Mouse (Mus musculus): ENCODE data around the gene Fxyd1. TPM values are rescaled to one million over a fixed set of nuclear protein-coding genes. Genes with fewer than 3 reads are reported as not detected.

The Fxyd1 gene
- polyA plus RNA-seq, 1 experiment from 2014 or later: 26.8 TPM

DNA sequence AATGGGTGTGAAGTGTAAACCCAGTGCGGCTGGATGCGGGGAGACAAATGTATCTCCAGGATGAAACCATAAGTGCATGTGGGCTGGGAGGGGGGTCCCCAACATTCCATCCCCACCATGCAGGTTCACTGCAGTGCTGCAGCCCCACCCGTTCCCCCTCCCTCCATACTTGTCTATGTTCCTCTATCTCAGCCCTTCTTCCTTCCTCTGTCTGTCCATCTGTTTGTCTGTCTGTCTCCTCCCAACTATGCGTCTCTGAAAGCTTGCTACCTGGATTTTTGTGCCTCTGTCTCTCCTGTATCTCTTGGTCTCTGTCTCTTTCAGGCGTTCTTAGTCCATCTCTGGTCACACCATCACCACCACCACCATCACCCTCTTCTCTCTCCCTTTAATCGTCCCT, 6.5 kb downstream of the Fxyd1 start:
- H3K9me3 ChIP-seq (replicated peaks): no peaks in the 10 kb centered on the region
- H3K4me1 ChIP-seq: peaks cover 50% of the 10 kb centered on the region
- H3K4me3 ChIP-seq (replicated peaks): peak overlapping the region; percentile 52
- 0 out of 2 replicates have a peak, but pooled peaks have one; percentile 3 for ATAC-seq (ENCODE audit: low FRiP score)
- 3% methylated on average over 6 of the region's 6 CpGs for WGBS
- H3K9ac ChIP-seq (replicated peaks): peak overlapping the region; percentile 63
- peak overlapping the region; percentile 65 for H3K4me2 ChIP-seq
- peak overlapping the region; percentile 57 for H3K27ac ChIP-seq (replicated peaks)
- H3K36me3 ChIP-seq: no peaks in the 10 kb centered on the region
- H3K27me3 ChIP-seq (replicated peaks): peaks cover 50% of the 10 kb centered on the region

GRCm38 (mm10) chr7:31049846-31050281, 7.1 kb downstream of the Fxyd1 start:
- peak overlapping the region; percentile 57 for H3K27ac ChIP-seq (replicated peaks)
- peak; percentile 42 for ATAC-seq (ENCODE audit: low FRiP score)
- H3K36me3 ChIP-seq: no peaks in the 10 kb centered on the region
- H3K9ac ChIP-seq (replicated peaks): peak overlapping the region; percentile 63
- peaks cover 48% of the 10 kb centered on the region for H3K4me1 ChIP-seq
- 1% methylated on average over 12 of the region's 15 CpGs for WGBS
- peak overlapping the region; percentile 52 for H3K4me3 ChIP-seq (replicated peaks)
- peaks cover 55% of the 10 kb centered on the region for H3K27me3 ChIP-seq (replicated peaks)
- H3K9me3 ChIP-seq (replicated peaks): no peaks in the 10 kb centered on the region
- peak overlapping the region; percentile 65 for H3K4me2 ChIP-seq

DNA sequence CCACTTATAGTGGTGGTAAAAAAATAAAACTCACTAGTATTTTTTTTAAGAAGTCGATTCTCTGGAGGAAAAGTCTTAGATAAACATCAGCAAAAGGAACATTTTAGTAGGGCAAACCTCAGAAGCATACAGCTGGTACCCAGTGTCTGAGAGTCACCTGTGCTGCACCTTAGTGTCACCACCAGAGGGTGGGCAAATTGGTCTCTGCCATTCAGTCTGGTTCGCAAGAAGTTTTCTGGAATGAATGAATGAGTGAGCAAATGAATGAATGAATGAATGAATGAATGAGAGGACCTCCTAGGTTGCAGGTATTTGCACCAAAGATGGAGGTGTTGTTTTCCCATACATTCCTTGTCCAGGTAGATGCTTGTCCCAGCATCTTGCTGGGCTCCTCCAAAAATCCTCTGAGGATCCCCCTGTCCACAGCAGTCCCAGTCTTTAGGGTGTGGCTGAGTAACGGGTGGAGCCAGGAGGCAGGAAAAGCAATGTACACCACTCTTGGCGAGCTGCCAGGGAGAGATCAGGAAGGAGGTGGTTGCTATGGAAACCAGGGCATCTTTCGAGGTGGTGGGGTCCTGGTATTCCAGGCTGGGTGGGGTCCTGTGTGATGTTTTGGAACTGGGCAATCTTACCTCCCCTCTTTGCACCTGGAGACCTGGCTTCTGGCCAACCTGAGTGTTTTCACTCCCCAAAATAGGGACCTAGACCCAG, 7.7 kb downstream of the Fxyd1 start:
- 22% methylated on average over 5 of the region's 5 CpGs for WGBS
- H3K27me3 ChIP-seq (replicated peaks): peaks cover 55% of the 10 kb centered on the region
- peak; percentile 10 for ATAC-seq (ENCODE audit: low FRiP score)

DNA sequence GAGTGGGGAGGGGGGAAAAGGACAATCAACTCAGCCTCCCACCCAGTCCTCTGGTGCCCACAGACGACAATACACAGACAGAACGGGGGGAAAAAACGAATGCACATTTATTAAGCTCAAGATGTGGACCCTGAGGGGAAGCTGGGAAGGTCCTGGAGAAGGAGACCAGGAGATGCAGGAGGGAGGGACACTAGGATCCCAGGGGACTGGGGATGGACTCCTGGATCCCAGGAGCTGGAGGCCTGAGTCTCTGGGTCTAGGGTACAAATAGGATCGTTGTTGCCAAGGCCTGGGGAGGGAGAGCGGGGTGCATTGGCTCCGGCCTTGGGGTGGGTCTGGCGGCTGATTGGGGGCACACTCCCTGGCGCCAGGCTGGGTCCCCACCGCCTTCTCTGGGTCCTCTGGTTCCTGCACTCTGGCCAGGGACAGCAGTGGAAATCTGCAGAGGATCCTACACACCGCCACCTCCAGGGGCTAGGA, 14.5 kb downstream of the Fxyd1 start, which contains the start of gene Fxyd5:
Gene Fxyd5 (minus strand): TSS at position 51 of the 480 bp plus-strand sequence.
- H3K9me3 ChIP-seq (replicated peaks): no peaks in the 10 kb centered on the region
- 39% methylated on average over 10 of the region's 10 CpGs for WGBS
- no peak for ATAC-seq (ENCODE audit: low FRiP score)
- peak within 1 kb of the TSS; percentile 18; the same call in 1 of the 2 replicates for H3K4me3 ChIP-seq (replicated peaks)
- H3K27ac ChIP-seq (replicated peaks): no peak within 1 kb of the TSS
- H3K4me1 ChIP-seq: peaks cover 3% of the 10 kb centered on the region; the same call in 1 of the 2 replicates
- H3K27me3 ChIP-seq (replicated peaks): peaks cover 63% of the 10 kb centered on the region
- H3K36me3 ChIP-seq: no peaks in the 10 kb centered on the region
- H3K9ac ChIP-seq (replicated peaks): peak within 1 kb of the TSS; percentile 17; the same call in 1 of the 2 replicates
- H3K4me2 ChIP-seq: peak within 1 kb of the TSS; percentile 45

More for the DNA sequence above, 7.7 kb downstream of the Fxyd1 start:
- no peaks in the 10 kb centered on the region for H3K9me3 ChIP-seq (replicated peaks)
- peak overlapping the region; percentile 52 for H3K4me3 ChIP-seq (replicated peaks)
- H3K4me2 ChIP-seq: peak overlapping the region; percentile 65
- peak overlapping the region; percentile 63 for H3K9ac ChIP-seq (replicated peaks)
- H3K36me3 ChIP-seq: no peaks in the 10 kb centered on the region
- peak overlapping the region; percentile 57 for H3K27ac ChIP-seq (replicated peaks)
- peaks cover 48% of the 10 kb centered on the region for H3K4me1 ChIP-seq

- peaks cover 3% of the 10 kb centered on the region; the same call in 1 of the 2 replicates for H3K4me1 ChIP-seq
- H3K4me2 ChIP-seq: peak overlapping the region; percentile 45
- H3K27ac ChIP-seq (replicated peaks): no peak overlapping the region
- H3K27me3 ChIP-seq (replicated peaks): peaks cover 63% of the 10 kb centered on the region
- H3K9ac ChIP-seq (replicated peaks): peak overlapping the region; percentile 17; the same call in 1 of the 2 replicates
- WGBS: 5% methylated on average over 28 of the region's 28 CpGs
- H3K9me3 ChIP-seq (replicated peaks): no peaks in the 10 kb centered on the region
- ATAC-seq (ENCODE audit: low FRiP score): peak; percentile 16; the same call in 1 of the 2 replicates
- H3K36me3 ChIP-seq: no peaks in the 10 kb centered on the region
- peak overlapping the region; percentile 18; the same call in 1 of the 2 replicates for H3K4me3 ChIP-seq (replicated peaks)
Measured at GRCm38 (mm10) chr7:31041662-31042315, 15.2 kb downstream of the Fxyd1 start.

DNA sequence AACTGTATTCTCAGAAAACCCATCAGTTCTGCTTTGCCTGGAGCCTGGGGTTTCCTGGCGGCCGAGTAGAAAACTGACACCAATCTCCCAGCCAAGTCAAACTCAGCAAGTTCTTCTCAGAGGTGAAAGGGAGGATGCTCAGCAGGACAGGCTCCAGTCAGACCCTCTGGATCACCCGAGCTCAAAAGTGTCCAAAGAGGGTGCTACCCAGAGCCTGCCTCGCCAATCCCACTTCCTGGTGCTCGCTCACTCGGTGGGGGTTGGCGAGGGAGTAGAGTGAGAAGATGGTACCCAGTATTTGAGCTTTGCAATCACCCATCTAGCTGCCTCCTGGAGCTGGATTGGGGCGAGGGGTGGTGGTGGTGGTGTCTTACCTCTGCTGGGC, 16.0 kb downstream of the Fxyd1 start:
- no peaks in the 10 kb centered on the region for H3K9me3 ChIP-seq (replicated peaks)
- 48% methylated on average over 8 of the region's 8 CpGs for WGBS
- H3K4me1 ChIP-seq: peaks cover 3% of the 10 kb centered on the region; the same call in 1 of the 2 replicates
- no peak for ATAC-seq (ENCODE audit: low FRiP score)
- H3K9ac ChIP-seq (replicated peaks): no peak overlapping the region
- H3K27ac ChIP-seq (replicated peaks): no peak overlapping the region
- no peaks in the 10 kb centered on the region for H3K36me3 ChIP-seq
- peaks cover 59% of the 10 kb centered on the region for H3K27me3 ChIP-seq (replicated peaks)
- H3K4me2 ChIP-seq: peak overlapping the region; percentile 45; the same call in 1 of the 2 replicates
- H3K4me3 ChIP-seq (replicated peaks): no peak overlapping the region

DNA sequence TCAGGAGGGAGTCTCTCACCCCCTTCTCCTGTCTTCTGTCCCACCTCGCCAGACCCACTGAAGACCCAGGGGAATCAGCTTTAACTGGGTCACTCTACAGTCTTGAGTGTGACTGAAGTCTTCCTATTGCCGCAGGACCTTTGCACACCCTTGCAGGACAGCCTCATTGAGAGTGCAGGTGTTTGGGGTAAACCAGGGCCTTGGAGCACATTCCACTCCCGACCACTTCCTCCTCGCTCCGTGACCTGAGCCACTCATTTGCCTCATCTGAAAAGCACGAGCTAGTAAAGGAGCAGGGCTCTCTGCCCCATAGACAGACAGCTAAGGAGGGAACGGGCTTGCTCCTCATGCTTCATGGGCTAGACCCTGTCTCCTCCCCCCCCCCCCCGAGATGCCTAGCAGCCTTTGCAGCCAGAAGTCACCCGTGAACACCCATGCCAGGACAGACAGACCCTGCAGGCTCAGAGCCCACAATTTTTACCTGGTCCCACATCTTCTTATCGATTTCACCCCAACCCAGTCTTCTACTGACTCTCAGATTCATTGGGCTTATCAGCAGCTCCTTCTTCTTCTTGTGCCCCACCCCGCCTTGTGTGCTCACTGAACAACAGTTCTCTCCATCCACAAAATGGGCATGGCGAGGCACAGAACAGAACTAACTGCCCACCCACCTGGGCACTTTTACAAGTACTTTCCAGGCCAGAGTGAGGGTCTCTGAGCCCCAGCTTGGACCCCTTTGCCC, 16.5 kb downstream of the Fxyd1 start:
- Histone ChIP-seq H3K9me3 (replicated peaks) (no peaks in the 10 kb centered on the region), H3K4me2 (no peak overlapping the region), H3K27me3 (replicated peaks) (peaks cover 55% of the 10 kb centered on the region), H3K9ac (replicated peaks) (no peak overlapping the region), H3K4me3 (replicated peaks) (no peak overlapping the region), H3K27ac (replicated peaks) (no peak overlapping the region), H3K36me3 (no peaks in the 10 kb centered on the region), H3K4me1 (peaks cover 3% of the 10 kb centered on the region; the same call in 1 of the 2 replicates)
- ATAC-seq (ENCODE audit: low FRiP score): no peak
- 79% methylated on average over 12 of the region's 12 CpGs for WGBS

DNA sequence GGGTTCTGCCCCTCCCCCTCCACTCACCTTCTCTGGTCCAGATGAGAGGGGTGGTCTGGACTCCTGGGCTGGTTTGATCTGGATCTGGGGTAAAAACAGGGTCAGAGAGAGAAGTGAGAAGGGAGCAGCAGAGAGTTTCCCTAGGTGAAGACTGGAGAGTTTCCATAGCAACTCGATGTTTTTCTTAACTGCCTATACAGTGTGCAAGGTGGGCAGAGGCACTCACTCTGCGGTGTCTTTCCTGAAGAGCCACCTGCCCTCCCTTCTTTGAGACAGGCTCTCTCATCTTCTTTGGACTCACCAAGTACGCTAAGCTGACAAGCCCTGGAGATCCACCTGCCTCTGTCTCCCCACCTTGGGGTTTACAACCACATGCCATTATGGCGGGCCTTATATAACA, 18.0 kb downstream of the Fxyd1 start:
- Histone ChIP-seq H3K36me3 (no peaks in the 10 kb centered on the region), H3K4me1 (peaks cover 3% of the 10 kb centered on the region; the same call in 1 of the 2 replicates), H3K4me2 (no peak overlapping the region), H3K27me3 (replicated peaks) (peaks cover 41% of the 10 kb centered on the region), H3K27ac (replicated peaks) (no peak overlapping the region), H3K9me3 (replicated peaks) (no peaks in the 10 kb centered on the region), H3K4me3 (replicated peaks) (no peak overlapping the region), H3K9ac (replicated peaks) (no peak overlapping the region)
- no peak for ATAC-seq (ENCODE audit: low FRiP score)
- 89% methylated on average over 4 of the region's 4 CpGs for WGBS

- Histone ChIP-seq H3K4me2 (no peak overlapping the region), H3K4me3 (replicated peaks) (no peak overlapping the region), H3K9ac (replicated peaks) (no peak overlapping the region), H3K36me3 (no peaks in the 10 kb centered on the region), H3K27ac (replicated peaks) (no peak overlapping the region), H3K4me1 (peaks cover 3% of the 10 kb centered on the region; the same call in 1 of the 2 replicates), H3K9me3 (replicated peaks) (no peaks in the 10 kb centered on the region), H3K27me3 (replicated peaks) (peaks cover 28% of the 10 kb centered on the region)
- ATAC-seq (ENCODE audit: low FRiP score): no peak
- WGBS: 76% methylated on average over 2 of the region's 2 CpGs
Measured at GRCm38 (mm10) chr7:31037675-31038074, 19.3 kb downstream of the Fxyd1 start.

GRCm38 (mm10) chr7:31036917-31037316, 20.1 kb downstream of the Fxyd1 start:
- no peak overlapping the region for H3K4me3 ChIP-seq (replicated peaks)
- H3K27me3 ChIP-seq (replicated peaks): peaks cover 21% of the 10 kb centered on the region
- H3K9ac ChIP-seq (replicated peaks): no peak overlapping the region
- no peak for ATAC-seq (ENCODE audit: low FRiP score)
- no peak overlapping the region for H3K27ac ChIP-seq (replicated peaks)
- H3K36me3 ChIP-seq: no peaks in the 10 kb centered on the region
- WGBS: 89% methylated on average over 7 of the region's 7 CpGs
- no peak overlapping the region for H3K4me2 ChIP-seq
- H3K9me3 ChIP-seq (replicated peaks): no peaks in the 10 kb centered on the region
- peaks cover under 1% of the 10 kb centered on the region; the same call in 1 of the 2 replicates for H3K4me1 ChIP-seq

- no peak for ATAC-seq (ENCODE audit: low FRiP score)
- Histone ChIP-seq H3K4me1 (no peaks in the 10 kb centered on the region), H3K9me3 (replicated peaks) (no peaks in the 10 kb centered on the region), H3K4me2 (no peak overlapping the region), H3K4me3 (replicated peaks) (no peak overlapping the region), H3K9ac (replicated peaks) (no peak overlapping the region), H3K36me3 (no peaks in the 10 kb centered on the region), H3K27ac (replicated peaks) (no peak overlapping the region), H3K27me3 (replicated peaks) (0 out of 2 replicates have a peak, but pooled peaks cover 6% of the 10 kb centered on the region)
- WGBS: 85% methylated on average over 11 of the region's 11 CpGs
Measured at GRCm38 (mm10) chr7:31035291-31035690, 21.7 kb downstream of the Fxyd1 start.
